Mouse (Mus musculus): ENCODE measurements around the gene Rpl27a. TPM values are rescaled to one million over a fixed set of nuclear protein-coding genes. Genes with fewer than 3 reads are reported as not detected.

Rpl27a gene
- polyA plus RNA-seq, 1 experiment = 653 TPM

GRCm38 (mm10) chr7:109507119-109507518 is 11.8 kb upstream of the Rpl27a start:
- peaks cover 3% of the 10 kb centered on the region; the same call in 1 of the 2 replicates for H3K4me1 ChIP-seq (ENCODE audit: control insufficient read depth, insufficient read depth, low read length)
- H3K4me3 ChIP-seq (ENCODE audit: insufficient read depth, low read depth, low read length) = no peak overlapping the region
- TF ChIP-seq POLR2A (IDR thresholded peaks at IDR 0.05; ENCODE audit: insufficient read depth, low read depth, low read length) (no peak), CTCF (IDR thresholded peaks at IDR 0.05; ENCODE audit: insufficient read depth, low read depth, low read length) (no peak)
- no peak overlapping the region for H3K27ac ChIP-seq (ENCODE audit: insufficient read depth, low read depth, low read length)
- 30% methylated on average over 8 of the region's 8 CpGs for WGBS

- 63% methylated on average over 9 of the region's 9 CpGs for WGBS
- Histone ChIP-seq H3K4me3 (ENCODE audit: insufficient read depth, low read depth, low read length) (no peak overlapping the region), H3K4me1 (ENCODE audit: control insufficient read depth, insufficient read depth, low read length) (peaks cover 3% of the 10 kb centered on the region; the same call in 1 of the 2 replicates), H3K27ac (ENCODE audit: insufficient read depth, low read depth, low read length) (no peak overlapping the region)
- no peak for TF ChIP-seq POLR2A (IDR thresholded peaks at IDR 0.05; ENCODE audit: insufficient read depth, low read depth, low read length)
- no peak for TF ChIP-seq CTCF (IDR thresholded peaks at IDR 0.05; ENCODE audit: insufficient read depth, low read depth, low read length)
Measured at GRCm38 (mm10) chr7:109507572-109507971, 11.4 kb upstream of the Rpl27a start.

- TF ChIP-seq CTCF (IDR thresholded peaks at IDR 0.05; ENCODE audit: insufficient read depth, low read depth, low read length) = no peak
- no peak for TF ChIP-seq POLR2A (IDR thresholded peaks at IDR 0.05; ENCODE audit: insufficient read depth, low read depth, low read length)
- Histone ChIP-seq H3K27ac (ENCODE audit: insufficient read depth, low read depth, low read length) (no peak within 1 kb of the TSS), H3K4me3 (ENCODE audit: insufficient read depth, low read depth, low read length) (no peak within 1 kb of the TSS), H3K4me1 (ENCODE audit: control insufficient read depth, insufficient read depth, low read length) (peaks cover 3% of the 10 kb centered on the region; the same call in 1 of the 2 replicates)
- 89% methylated on average over 4 of the region's 4 CpGs for WGBS
Measured at GRCm38 (mm10) chr7:109508034-109508433, 10.9 kb upstream of the Rpl27a start, which contains the start of gene Trim66. TSS of gene Trim66 (minus strand) at chr7:109508134.

GRCm38 (mm10) chr7:109510799-109511198 is 8.1 kb upstream of the Rpl27a start:
- Histone ChIP-seq H3K27ac (ENCODE audit: insufficient read depth, low read depth, low read length) (no peak overlapping the region), H3K4me1 (ENCODE audit: control insufficient read depth, insufficient read depth, low read length) (peaks cover 3% of the 10 kb centered on the region; the same call in 1 of the 2 replicates), H3K4me3 (ENCODE audit: insufficient read depth, low read depth, low read length) (no peak overlapping the region)
- 69% methylated on average over 2 of the region's 2 CpGs for WGBS
- TF ChIP-seq CTCF (IDR thresholded peaks at IDR 0.05; ENCODE audit: insufficient read depth, low read depth, low read length) (no peak), POLR2A (IDR thresholded peaks at IDR 0.05; ENCODE audit: insufficient read depth, low read depth, low read length) (no peak)

- 95% methylated on average over 3 of the region's 3 CpGs for WGBS
- Histone ChIP-seq H3K27ac (ENCODE audit: insufficient read depth, low read depth, low read length) (no peak overlapping the region), H3K4me3 (ENCODE audit: insufficient read depth, low read depth, low read length) (no peak overlapping the region), H3K4me1 (ENCODE audit: control insufficient read depth, insufficient read depth, low read length) (peaks cover 3% of the 10 kb centered on the region; the same call in 1 of the 2 replicates)
- TF ChIP-seq POLR2A (IDR thresholded peaks at IDR 0.05; ENCODE audit: insufficient read depth, low read depth, low read length) = no peak
- no peak for TF ChIP-seq CTCF (IDR thresholded peaks at IDR 0.05; ENCODE audit: insufficient read depth, low read depth, low read length)
Measured at GRCm38 (mm10) chr7:109511838-109512237, 7.1 kb upstream of the Rpl27a start.

- peaks cover 2% of the 10 kb centered on the region; the same call in 1 of the 2 replicates for H3K4me1 ChIP-seq (ENCODE audit: control insufficient read depth, insufficient read depth, low read length)
- H3K4me3 ChIP-seq (ENCODE audit: insufficient read depth, low read depth, low read length) = no peak overlapping the region
- H3K27ac ChIP-seq (ENCODE audit: insufficient read depth, low read depth, low read length) = no peak overlapping the region
- TF ChIP-seq POLR2A (IDR thresholded peaks at IDR 0.05; ENCODE audit: insufficient read depth, low read depth, low read length) (no peak), CTCF (IDR thresholded peaks at IDR 0.05; ENCODE audit: insufficient read depth, low read depth, low read length) (no peak)
- 86% methylated on average over 3 of the region's 3 CpGs for WGBS
Measured at GRCm38 (mm10) chr7:109516500-109516899, 2.4 kb upstream of the Rpl27a start.

GRCm38 (mm10) chr7:109518036-109518681 is 788 bp upstream of the Rpl27a start:
- H3K27ac ChIP-seq (ENCODE audit: insufficient read depth, low read depth, low read length) = peak overlapping the region; percentile 90
- TF ChIP-seq CTCF (IDR thresholded peaks at IDR 0.05; ENCODE audit: insufficient read depth, low read depth, low read length) (no peak), POLR2A (IDR thresholded peaks at IDR 0.05; ENCODE audit: insufficient read depth, low read depth, low read length) (no peak)
- peak overlapping the region; percentile 89 for H3K4me3 ChIP-seq (ENCODE audit: insufficient read depth, low read depth, low read length)
- 9% methylated on average over 10 of the region's 10 CpGs for WGBS
- H3K4me1 ChIP-seq (ENCODE audit: control insufficient read depth, insufficient read depth, low read length) = peaks cover 2% of the 10 kb centered on the region; the same call in 1 of the 2 replicates

GRCm38 (mm10) chr7:109519936-109520335 is 989 bp downstream of the Rpl27a start:
- TF ChIP-seq POLR2A (IDR thresholded peaks at IDR 0.05; ENCODE audit: insufficient read depth, low read depth, low read length) (no peak), CTCF (IDR thresholded peaks at IDR 0.05; ENCODE audit: insufficient read depth, low read depth, low read length) (no peak)
- peak overlapping the region; percentile 89 for H3K4me3 ChIP-seq (ENCODE audit: insufficient read depth, low read depth, low read length)
- no peak overlapping the region for H3K27ac ChIP-seq (ENCODE audit: insufficient read depth, low read depth, low read length)
- H3K4me1 ChIP-seq (ENCODE audit: control insufficient read depth, insufficient read depth, low read length) = peaks cover 2% of the 10 kb centered on the region; the same call in 1 of the 2 replicates
- 6% methylated on average over 10 of the region's 10 CpGs for WGBS

- 72% methylated on average over 5 of the region's 5 CpGs for whole genome bisulfite sequencing
- TF ChIP-seq POLR2A (IDR thresholded peaks at IDR 0.05; ENCODE audit: insufficient read depth, low read depth, low read length) (no peak), CTCF (IDR thresholded peaks at IDR 0.05; ENCODE audit: insufficient read depth, low read depth, low read length) (no peak)
- no peak overlapping the region for H3K4me3 ChIP-seq (ENCODE audit: insufficient read depth, low read depth, low read length)
- H3K4me1 ChIP-seq (ENCODE audit: control insufficient read depth, insufficient read depth, low read length) = peaks cover 2% of the 10 kb centered on the region; the same call in 1 of the 2 replicates
- no peak overlapping the region for H3K27ac ChIP-seq (ENCODE audit: insufficient read depth, low read depth, low read length)
Measured at GRCm38 (mm10) chr7:109522084-109522483, 3.1 kb downstream of the Rpl27a start.

Measured in olfactory bulb, adult 2 months (tissue).